Mouse (Mus musculus): ENCODE measurements around the gene Nrg3.

- TF ChIP-seq CTCF (IDR thresholded peaks at IDR 0.05; ENCODE audit: low read depth) = no peak
- no peak for TF ChIP-seq EP300 (IDR thresholded peaks at IDR 0.05; ENCODE audit: low read depth)
These were observed 1025.8 kb downstream of the Nrg3 start for GRCm38 (mm10) chr14:38447086-38447485.

All from liver, postnatal 0 days (tissue).